Mouse (Mus musculus) CH12.LX (cell line): ENCODE measurements around the gene Atg10.

Experiments used
- CTCF ChIP-seq, 2 experiments: IDR thresholded peaks in 1 of 2; conservative IDR thresholded peaks in 1 of 2; 2 replicates each; pipeline ENCODE4 v1.5.1; 2011 to 2012; ENCODE audit warnings: low read depth in 2 of 2, low read length in 2 of 2, improper control_type of control experiment in 1 of 2, inconsistent platforms in 1 of 2, mild to moderate bottlenecking in 1 of 2, moderate library complexity in 1 of 2
- MAZ ChIP-seq: IDR thresholded peaks from 2 replicates; pipeline ENCODE4 v1.6.1; 2012; ENCODE audit warnings: low read depth, mild to moderate bottlenecking, inconsistent platforms, low read length, improper control_type of control experiment, moderate library complexity
- MYC ChIP-seq: IDR thresholded peaks from 2 replicates; pipeline ENCODE4 v1.6.1; 2011; ENCODE audit warnings: low read depth, mild to moderate bottlenecking, improper control_type of control experiment, low read length
- POLR2A ChIP-seq: IDR thresholded peaks from 2 replicates; pipeline ENCODE4 v1.6.1; 2011; ENCODE audit warnings: low read depth, mild to moderate bottlenecking, improper control_type of control experiment, low read length
- SIN3A ChIP-seq: IDR thresholded peaks from 2 replicates; pipeline ENCODE4 v1.6.1; 2012; ENCODE audit warnings: low read length, improper control_type of control experiment, inconsistent platforms
- ZNF384 ChIP-seq: IDR thresholded peaks from 2 replicates; pipeline ENCODE4 v1.6.1; 2012; ENCODE audit warnings: low read depth, low read length, improper control_type of control experiment, inconsistent platforms

DNA sequence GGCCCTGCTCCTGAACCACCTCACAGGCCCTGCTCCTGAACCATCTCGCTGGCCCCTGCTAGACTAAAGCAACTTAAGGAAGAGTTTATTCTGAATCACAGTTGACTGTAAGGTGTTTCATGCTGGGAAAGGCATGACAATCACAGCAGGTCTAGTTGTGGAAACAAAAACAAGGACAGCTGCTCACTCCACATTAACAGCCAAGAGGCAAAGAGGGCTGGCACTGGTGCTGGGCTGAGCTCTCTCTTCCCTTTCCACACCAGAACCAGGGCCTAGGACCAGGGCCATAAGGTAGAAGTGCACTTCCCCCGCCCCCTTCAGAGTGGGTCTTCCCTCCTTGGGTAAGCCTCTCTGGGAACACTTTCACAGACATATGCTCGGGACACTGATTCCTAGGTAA is 48.4 kb downstream of the Atg10 start:
- TF ChIP-seq MYC (no peak), POLR2A (no peak), MAZ (no peak), CTCF (conservative IDR thresholded peaks at IDR 0.05 in 1 of 2, IDR thresholded peaks at IDR 0.05 in 1 of 2; ENCODE audit: low read depth in 2 of 2, low read length in 2 of 2) (no peak), ZNF384 (no peak), SIN3A (no peak)
